Mouse (Mus musculus) lung, embryonic 14.5 days (tissue): Measurements from ENCODE around the gene Ap4s1. TPM values are rescaled to one million over a fixed set of nuclear protein-coding genes. Genes with fewer than 3 reads are reported as not detected.

Experiments used
- ATAC-seq: fragments of 200-750 bp; cut with Nextera tagmentation; 2 replicates; pipeline ENCODE4 v1.8.0; 2017; ENCODE audit warnings: mild to moderate bottlenecking, moderate TSS enrichment, moderate library complexity; ENCODE audit not compliant: insufficient read depth
- DNase-seq: peaks from one replicate; pipeline ENCODE4 v3.0.0-alpha.2; 2015
- H3K27ac ChIP-seq: fragments of 300-500 bp; sonication (generic); 2 replicates; pipeline ENCODE4 v1.5.1; 2014; ENCODE audit warnings: low read depth, mild to moderate bottlenecking, moderate library complexity
- H3K27me3 ChIP-seq: fragments of 300-500 bp; sonication (generic); 2 replicates; pipeline ENCODE4 v1.6.1; 2014; ENCODE audit warnings: low read length, control low read depth; ENCODE audit not compliant: insufficient read depth
- H3K36me3 ChIP-seq: fragments of 300-500 bp; sonication (generic); 2 replicates; pipeline ENCODE4 v1.6.1; 2014; ENCODE audit warnings: control low read depth; ENCODE audit not compliant: insufficient read depth
- H3K4me1 ChIP-seq: fragments of 300-500 bp; sonication (generic); 2 replicates; pipeline ENCODE4 v1.6.1; 2014; ENCODE audit warnings: antibody characterized with exemption, control low read depth; ENCODE audit not compliant: insufficient read depth
- H3K4me2 ChIP-seq: fragments of 300-500 bp; sonication (generic); 2 replicates; pipeline ENCODE4 v1.6.1; 2014; ENCODE audit warnings: mild to moderate bottlenecking
- H3K4me3 ChIP-seq: fragments of 300-500 bp; sonication (generic); 2 replicates; pipeline ENCODE4 v1.5.1; 2014; ENCODE audit warnings: low read depth, low read length
- H3K9ac ChIP-seq: fragments of 300-500 bp; sonication (generic); 2 replicates; pipeline ENCODE4 v1.6.1; 2014
- H3K9me3 ChIP-seq: fragments of 300-500 bp; sonication (generic); 2 replicates; pipeline ENCODE4 v1.6.1; 2016; ENCODE audit warnings: low read depth, low read length, control low read depth
- CTCF ChIP-seq: IDR thresholded peaks from 2 replicates; pipeline ENCODE4 v1.5.1; 2016; ENCODE audit warnings: antibody characterized with exemption, low read depth
- WGBS: fragments of 180-500 bp; shearing (Covaris S2); extraction: QIAGEN DNeasy Blood & Tissue Kit; methylation state at CpG from one replicate; pipeline ENCODE4 v1.1.7; 2014; 5-methylcytosine and 5-hydroxymethylcytosine counted together
- polyA plus RNA-seq: library from polyadenylated mRNA; unstranded; fragments of >200 nt; fragmentation: Nextera tagmentation; extraction: Ambion mirVana; gene quantifications from 2 replicates; pipeline ENCODE4 v1.2.1, GENCODE M21; 2014

Gene Ap4s1
- polyA plus RNA-seq, 1 experiment from 2014 or later, result 38.5 TPM

GRCm38 (mm10) chr12:51693419-51693818, 2.6 kb downstream of the Ap4s1 start:
- Histone ChIP-seq H3K27me3 (no peaks in the 10 kb centered on the region), H3K4me2 (no peak overlapping the region), H3K27ac (peak overlapping the region; percentile 60; the same call in 1 of the 2 replicates), H3K9ac (no peak overlapping the region), H3K36me3 (no peaks in the 10 kb centered on the region), H3K4me1 (peaks cover 4% of the 10 kb centered on the region), H3K9me3 (no peaks in the 10 kb centered on the region), H3K4me3 (no peak overlapping the region)
- TF ChIP-seq CTCF, result no peak; the same call in 1 of the 2 replicates
- ATAC-seq (no peak), DNase-seq (no peak)
- 71% methylated on average over 3 of the region's 3 CpGs for WGBS

DNA sequence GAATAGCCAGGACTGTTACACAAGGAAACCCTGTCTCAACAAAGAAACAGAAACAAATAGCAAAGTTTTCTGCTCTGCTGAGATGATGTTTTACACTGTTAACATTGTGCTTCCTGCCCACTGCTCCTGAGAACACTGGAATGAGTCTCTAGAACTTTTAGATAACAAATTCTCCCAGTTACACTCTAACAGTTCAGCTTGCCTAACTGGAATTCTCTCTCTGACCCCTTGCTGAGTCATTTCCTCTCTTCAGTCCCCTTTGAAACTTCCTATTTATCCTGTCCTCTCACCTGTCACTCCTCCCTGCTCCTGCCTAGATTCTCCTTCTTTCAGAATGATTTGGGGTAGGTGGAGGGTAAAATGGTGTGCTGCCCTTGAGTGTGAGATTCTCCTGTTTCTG, 3.3 kb downstream of the Ap4s1 start:
- H3K27ac ChIP-seq, result peak overlapping the region; percentile 60
- H3K9ac ChIP-seq, result no peak overlapping the region
- H3K4me3 ChIP-seq, result no peak overlapping the region
- no peaks in the 10 kb centered on the region for H3K36me3 ChIP-seq
- DNase-seq (no peak), ATAC-seq (no peak)
- peaks cover 4% of the 10 kb centered on the region for H3K4me1 ChIP-seq
- no peaks in the 10 kb centered on the region for H3K9me3 ChIP-seq
- no peak for TF ChIP-seq CTCF
- H3K4me2 ChIP-seq, result no peak overlapping the region
- no peaks in the 10 kb centered on the region for H3K27me3 ChIP-seq

DNA sequence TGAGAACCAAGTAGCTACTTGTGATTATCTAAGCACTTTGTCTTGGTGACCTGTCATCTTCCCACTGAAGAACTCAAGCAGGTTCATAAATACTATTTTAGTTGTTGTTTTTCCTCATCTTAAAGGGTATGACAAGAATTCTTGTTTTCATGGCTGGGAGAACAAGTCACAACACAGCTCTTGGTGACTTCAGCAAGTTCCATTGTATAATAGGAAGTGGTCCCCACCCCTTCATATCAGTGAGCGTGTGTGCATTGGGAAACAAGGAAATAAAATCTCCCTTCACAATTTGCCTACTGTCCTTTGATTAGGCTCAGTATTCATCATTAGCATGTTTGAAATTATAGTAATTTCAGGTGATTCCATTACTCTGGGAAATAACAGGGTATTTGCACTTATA, 4.1 kb downstream of the Ap4s1 start:
- Histone ChIP-seq H3K4me3 (no peak overlapping the region), H3K4me2 (no peak overlapping the region), H3K4me1 (no peaks in the 10 kb centered on the region), H3K27ac (no peak overlapping the region), H3K27me3 (no peaks in the 10 kb centered on the region), H3K9me3 (no peaks in the 10 kb centered on the region), H3K9ac (no peak overlapping the region), H3K36me3 (no peaks in the 10 kb centered on the region)
- no peak for ATAC-seq
- WGBS, result 72% methylated on average over 1 of the region's 1 CpGs
- TF ChIP-seq CTCF, result no peak
- DNase-seq, result no peak

GRCm38 (mm10) chr12:51696157-51696556, 5.3 kb downstream of the Ap4s1 start:
- no peak for ATAC-seq
- H3K4me3 ChIP-seq, result no peak overlapping the region
- no peaks in the 10 kb centered on the region for H3K27me3 ChIP-seq
- H3K27ac ChIP-seq, result no peak overlapping the region
- 76% methylated on average over 2 of the region's 2 CpGs for WGBS
- no peaks in the 10 kb centered on the region for H3K36me3 ChIP-seq
- H3K9ac ChIP-seq, result no peak overlapping the region
- TF ChIP-seq CTCF, result no peak
- no peak overlapping the region for H3K4me2 ChIP-seq
- no peaks in the 10 kb centered on the region for H3K4me1 ChIP-seq
- no peaks in the 10 kb centered on the region for H3K9me3 ChIP-seq
- no peak for DNase-seq

GRCm38 (mm10) chr12:51699623-51700393, 9.0 kb downstream of the Ap4s1 start:
- H3K4me1 ChIP-seq, result no peaks in the 10 kb centered on the region
- H3K36me3 ChIP-seq, result no peaks in the 10 kb centered on the region
- no peaks in the 10 kb centered on the region for H3K27me3 ChIP-seq
- peak; percentile 41 for DNase-seq
- no peak overlapping the region for H3K9ac ChIP-seq
- H3K4me2 ChIP-seq, result no peak overlapping the region
- no peak overlapping the region for H3K4me3 ChIP-seq
- no peaks in the 10 kb centered on the region for H3K9me3 ChIP-seq
- no peak for TF ChIP-seq CTCF
- WGBS, result 38% methylated on average over 8 of the region's 8 CpGs
- ATAC-seq, result peak; percentile 79
- peak overlapping the region; percentile 26; the same call in 1 of the 2 replicates for H3K27ac ChIP-seq

DNA sequence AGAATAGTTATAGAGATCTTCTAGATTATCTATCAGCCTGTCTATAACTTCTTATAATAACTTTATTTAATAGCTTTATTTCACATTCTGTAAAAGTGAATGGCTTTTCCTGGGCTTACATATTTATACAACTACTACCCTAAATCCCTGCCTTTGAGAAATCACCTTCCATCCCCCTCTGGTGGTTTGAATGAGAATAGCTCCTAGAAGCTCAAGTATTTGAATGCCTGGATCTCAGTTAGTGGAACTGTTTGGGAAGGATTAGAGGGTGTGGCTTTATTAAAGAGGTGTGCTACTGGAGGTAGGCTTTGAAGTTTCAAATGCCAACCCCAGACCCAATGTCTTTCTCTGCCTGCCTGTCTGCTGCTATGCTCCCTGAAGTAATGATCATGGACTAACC, 10.9 kb downstream of the Ap4s1 start:
- no peak overlapping the region for H3K4me3 ChIP-seq

GRCm38 (mm10) chr12:51703859-51704258, 13.0 kb downstream of the Ap4s1 start:
- WGBS, result 43% methylated on average over 1 of the region's 1 CpGs
- no peaks in the 10 kb centered on the region for H3K9me3 ChIP-seq
- no peaks in the 10 kb centered on the region for H3K27me3 ChIP-seq
- no peak overlapping the region for H3K9ac ChIP-seq
- ATAC-seq (no peak), DNase-seq (no peak)
- no peak overlapping the region for H3K27ac ChIP-seq
- H3K4me1 ChIP-seq, result no peaks in the 10 kb centered on the region
- H3K4me3 ChIP-seq, result no peak overlapping the region
- no peak overlapping the region for H3K4me2 ChIP-seq
- H3K36me3 ChIP-seq, result no peaks in the 10 kb centered on the region
- no peak for TF ChIP-seq CTCF

More for the DNA sequence above, 10.9 kb downstream of the Ap4s1 start:
- no peaks in the 10 kb centered on the region for H3K36me3 ChIP-seq
- TF ChIP-seq CTCF, result 0 out of 2 replicates have a peak, but pooled peaks have one; percentile 11
- no peak for ATAC-seq
- H3K9me3 ChIP-seq, result no peaks in the 10 kb centered on the region
- DNase-seq, result no peak
- no peak overlapping the region for H3K9ac ChIP-seq
- no peak overlapping the region for H3K4me2 ChIP-seq
- no peak overlapping the region for H3K27ac ChIP-seq
- no peaks in the 10 kb centered on the region for H3K4me1 ChIP-seq
- no peaks in the 10 kb centered on the region for H3K27me3 ChIP-seq

- 69% methylated on average over 7 of the region's 7 CpGs for WGBS
- Histone ChIP-seq H3K4me3 (no peak overlapping the region), H3K9ac (no peak overlapping the region), H3K9me3 (no peaks in the 10 kb centered on the region), H3K27ac (no peak overlapping the region), H3K27me3 (no peaks in the 10 kb centered on the region), H3K4me1 (peaks cover 3% of the 10 kb centered on the region; the same call in 1 of the 2 replicates), H3K36me3 (no peaks in the 10 kb centered on the region), H3K4me2 (no peak overlapping the region)
- DNase-seq (no peak), ATAC-seq (no peak)
- TF ChIP-seq CTCF, result no peak
Observed at GRCm38 (mm10) chr12:51704572-51704971, 13.7 kb downstream of the Ap4s1 start.
